Mouse (Mus musculus): Measurements from ENCODE around the gene Yars.
A peak's percentile ranks its signal among the peaks of the same experiment; 100 is the strongest.

The Yars gene

DNA sequence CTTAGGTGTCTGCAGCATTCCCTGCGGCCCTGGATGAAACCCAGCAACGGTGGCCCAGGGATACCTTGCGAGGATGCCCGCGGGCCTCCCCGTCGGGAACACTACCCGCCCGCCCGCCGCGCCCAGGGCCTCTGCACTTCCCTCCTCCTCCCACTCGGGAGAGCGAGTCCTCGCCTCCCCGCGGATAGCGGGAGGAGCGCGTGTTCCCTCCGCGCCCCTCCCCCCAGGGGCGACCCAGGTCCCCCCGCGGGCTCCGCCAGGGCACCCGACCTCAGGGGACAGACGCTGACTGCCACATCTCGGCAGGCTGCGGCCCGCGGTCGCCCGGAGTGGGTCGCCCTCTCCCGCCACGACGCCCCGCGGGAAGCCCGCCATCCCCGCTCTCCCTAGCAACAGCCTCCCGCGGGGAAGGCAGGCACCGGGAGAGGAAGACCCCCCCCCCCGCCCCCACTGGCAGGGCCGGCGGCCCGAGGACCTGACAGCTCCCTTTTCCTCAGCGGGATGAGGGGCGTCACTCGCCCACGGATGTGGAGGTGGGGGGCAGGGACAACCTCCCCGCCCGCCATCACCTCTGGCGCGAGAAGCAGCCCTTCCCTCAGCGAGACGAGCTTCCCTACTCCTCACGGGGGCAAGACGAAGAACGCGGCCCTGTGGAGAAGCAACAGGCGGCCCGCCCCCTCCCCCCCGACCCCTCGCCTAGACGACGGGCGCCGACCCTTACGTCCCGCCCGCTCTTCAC lies 588 bp upstream of the Yars start:
- DNase-seq (ENCODE audit: low read depth, low spot score), result peak; percentile 50

- DNase-seq (ENCODE audit: low read depth, low spot score), result no peak
Measured at GRCm38 (mm10) chr4:129190538-129190937, 978 bp downstream of the Yars start.

GRCm38 (mm10) chr4:129191691-129192090 lies 2.1 kb downstream of the Yars start:
- no peak for DNase-seq (ENCODE audit: low read depth, low spot score)

GRCm38 (mm10) chr4:129194280-129194679 lies 4.7 kb downstream of the Yars start:
- no peak for DNase-seq (ENCODE audit: low read depth, low spot score)

DNA sequence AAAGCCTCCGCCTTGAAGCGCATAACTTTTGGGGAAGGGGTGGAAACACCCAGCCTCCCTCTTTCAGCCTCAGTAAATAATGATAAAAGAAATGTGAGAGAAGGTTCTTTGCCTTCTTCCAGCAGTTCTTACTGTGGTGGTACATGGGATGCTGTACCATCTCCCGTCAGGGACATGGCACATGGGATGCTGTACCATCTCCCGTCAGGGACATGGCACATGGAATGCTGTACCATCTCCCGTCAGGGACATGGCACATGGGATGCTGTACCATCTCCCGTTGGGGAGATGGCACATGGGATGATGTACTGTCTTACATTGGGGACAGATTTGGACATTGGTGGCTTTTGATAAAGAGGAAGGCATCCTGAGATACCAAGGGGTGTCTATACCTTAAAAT lies 8.0 kb downstream of the Yars start:
- DNase-seq (ENCODE audit: low read depth, low spot score), result no peak

GRCm38 (mm10) chr4:129204655-129205054 lies 15.1 kb downstream of the Yars start:
- DNase-seq (ENCODE audit: low read depth, low spot score), result no peak

DNA sequence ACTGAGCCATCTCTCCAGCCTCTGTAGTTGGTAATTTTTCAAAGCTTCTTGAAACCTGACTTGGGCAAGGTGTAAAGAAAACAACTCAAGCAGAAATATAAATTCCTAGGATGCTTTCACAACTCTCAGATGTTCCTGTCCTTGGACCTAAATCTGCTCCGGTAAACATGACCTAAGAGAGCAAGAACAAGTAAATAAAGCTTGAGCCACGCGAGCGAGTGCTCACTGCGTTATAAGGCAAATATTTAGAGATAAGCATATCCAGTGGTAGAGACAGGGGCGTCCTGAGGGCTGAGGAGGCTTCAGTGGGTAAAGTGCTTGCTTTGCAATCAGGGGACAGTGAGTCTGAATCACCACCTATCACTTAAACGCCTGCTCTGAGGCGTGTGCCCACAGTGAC lies 17.2 kb downstream of the Yars start:
- DNase-seq (ENCODE audit: low read depth, low spot score), result no peak

DNA sequence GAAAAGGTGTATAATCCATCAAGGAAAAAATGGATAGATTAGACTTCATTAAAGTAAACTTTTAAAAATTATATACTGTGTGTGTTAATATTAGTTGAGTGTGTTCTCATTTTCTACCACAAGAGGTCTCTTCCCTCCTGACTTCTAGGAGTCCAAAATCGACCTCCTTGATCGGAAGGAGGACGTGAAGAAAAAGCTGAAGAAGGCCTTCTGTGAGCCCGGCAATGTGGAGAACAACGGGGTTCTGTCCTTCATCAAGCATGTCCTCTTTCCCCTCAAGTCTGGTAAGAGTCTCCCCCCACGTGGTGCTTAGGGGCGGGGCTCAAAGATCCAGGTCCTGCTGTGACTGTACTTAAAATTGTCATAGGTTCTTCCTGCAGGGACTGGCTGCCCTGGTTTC lies 19.9 kb downstream of the Yars start:
- peak; percentile 49 for DNase-seq (ENCODE audit: low read depth, low spot score)

- DNase-seq (ENCODE audit: low read depth, low spot score), result no peak
Measured at GRCm38 (mm10) chr4:129211461-129211860, 21.9 kb downstream of the Yars start.

GRCm38 (mm10) chr4:129212486-129212885 lies 22.9 kb downstream of the Yars start:
- peak; percentile 25 for DNase-seq (ENCODE audit: low read depth, low spot score)

DNA sequence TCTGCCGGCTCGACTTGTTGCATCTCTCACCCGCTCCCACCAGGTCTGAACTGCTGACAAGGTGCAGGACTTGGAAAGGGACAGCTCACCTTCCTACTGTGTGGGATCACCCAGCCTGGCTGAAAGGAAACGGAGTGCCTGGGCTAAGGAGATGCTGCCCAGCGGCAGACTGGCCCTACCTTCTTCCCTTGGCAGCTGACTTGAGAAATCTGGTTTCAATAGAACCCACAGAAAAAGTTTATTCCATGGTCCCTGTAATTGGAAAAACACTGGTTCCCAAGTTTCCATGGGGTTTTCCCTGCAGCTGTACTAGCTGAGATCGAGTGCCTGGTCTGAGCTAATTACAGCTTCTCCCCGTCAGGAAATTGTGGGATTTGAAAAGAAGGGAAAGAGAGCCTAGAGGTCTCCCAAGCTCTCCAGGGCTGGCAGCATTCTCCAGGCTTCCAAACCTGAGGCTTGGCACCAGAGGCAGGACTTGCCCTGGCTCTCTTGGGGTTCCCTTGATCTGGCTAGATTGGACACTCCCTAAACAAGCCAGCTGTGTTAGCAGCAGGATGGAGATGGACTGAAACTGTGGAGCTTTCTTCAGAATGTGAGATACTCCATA lies 29.1 kb downstream of the Yars start:
- DNase-seq (ENCODE audit: low read depth, low spot score), result no peak

GRCm38 (mm10) chr4:129219198-129219597 lies 29.6 kb downstream of the Yars start:
- no peak for DNase-seq (ENCODE audit: low read depth, low spot score)

- no peak for DNase-seq (ENCODE audit: low read depth, low spot score)
Measured at GRCm38 (mm10) chr4:129220376-129221089, 31.0 kb downstream of the Yars start.

- no peak for DNase-seq (ENCODE audit: low read depth, low spot score)
Measured at GRCm38 (mm10) chr4:129221097-129222010, 31.8 kb downstream of the Yars start.

DNA sequence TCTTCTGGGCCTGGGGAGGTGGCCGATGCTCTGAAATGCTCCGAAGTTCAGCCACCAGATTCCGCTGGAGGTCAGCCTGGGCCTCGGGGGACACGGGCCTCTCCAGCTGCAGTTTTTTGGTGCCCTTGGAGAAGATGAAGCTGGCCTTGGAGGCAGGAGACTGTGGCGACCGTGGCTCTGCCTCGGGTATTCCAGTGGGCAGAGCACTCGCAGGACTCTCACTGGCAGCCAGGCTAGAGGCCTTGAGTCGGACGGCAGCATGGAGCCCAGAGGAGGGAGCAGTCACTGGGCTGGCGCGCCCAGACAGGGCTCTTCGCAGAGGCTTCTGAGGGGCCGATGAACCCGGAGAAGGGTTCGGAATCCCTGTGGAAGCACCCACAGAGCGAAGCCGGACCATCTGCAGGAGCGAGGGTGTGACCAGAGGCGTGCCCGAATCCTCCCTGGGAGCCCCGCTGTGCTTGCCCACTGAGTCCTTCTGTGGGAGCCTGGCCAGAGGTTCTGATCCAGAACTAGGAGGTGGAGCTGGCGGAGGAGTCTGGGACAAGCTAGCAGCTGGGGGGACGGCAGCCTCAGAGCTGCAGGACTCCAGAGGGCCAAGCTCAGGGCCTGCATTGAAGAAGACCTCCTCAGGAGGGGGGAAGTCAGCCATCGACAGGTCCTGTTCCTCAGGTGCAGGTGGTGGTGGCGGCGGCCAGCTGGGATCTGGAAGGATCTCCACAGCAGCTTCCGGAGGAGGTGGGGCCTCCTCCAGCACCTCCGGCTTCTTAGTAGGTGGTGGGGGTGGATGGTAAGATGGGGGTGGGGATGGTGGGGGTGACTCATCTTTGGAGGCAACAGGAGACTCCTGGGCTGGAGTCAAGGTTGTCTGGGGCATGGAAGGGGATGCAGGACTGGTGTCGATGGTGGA lies 32.7 kb downstream of the Yars start:
- DNase-seq (ENCODE audit: low read depth, low spot score), result no peak

- DNase-seq (ENCODE audit: low read depth, low spot score), result peak; percentile 41
Measured at GRCm38 (mm10) chr4:129223421-129224281, 34.1 kb downstream of the Yars start.

DNA sequence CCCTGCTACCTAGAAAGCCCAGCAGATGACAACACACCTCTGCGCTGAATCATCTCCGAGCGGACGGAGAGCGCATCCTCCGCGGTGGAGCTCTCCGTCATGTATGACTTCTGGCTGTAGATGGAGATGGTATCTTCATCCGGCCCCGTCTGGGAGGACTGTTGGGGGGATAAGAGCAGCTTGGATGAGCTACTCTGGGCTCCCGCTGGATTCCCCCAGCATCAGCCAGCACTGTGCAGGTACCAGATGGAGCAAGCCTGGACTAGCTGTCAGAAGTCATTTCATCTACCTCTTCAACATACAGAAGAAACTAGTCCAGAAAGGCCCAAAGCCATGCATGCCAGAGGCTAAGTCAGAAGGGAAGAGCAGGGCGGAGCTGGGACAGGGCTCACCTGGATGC lies 35.8 kb downstream of the Yars start:
- no peak for DNase-seq (ENCODE audit: low read depth, low spot score)

DNA sequence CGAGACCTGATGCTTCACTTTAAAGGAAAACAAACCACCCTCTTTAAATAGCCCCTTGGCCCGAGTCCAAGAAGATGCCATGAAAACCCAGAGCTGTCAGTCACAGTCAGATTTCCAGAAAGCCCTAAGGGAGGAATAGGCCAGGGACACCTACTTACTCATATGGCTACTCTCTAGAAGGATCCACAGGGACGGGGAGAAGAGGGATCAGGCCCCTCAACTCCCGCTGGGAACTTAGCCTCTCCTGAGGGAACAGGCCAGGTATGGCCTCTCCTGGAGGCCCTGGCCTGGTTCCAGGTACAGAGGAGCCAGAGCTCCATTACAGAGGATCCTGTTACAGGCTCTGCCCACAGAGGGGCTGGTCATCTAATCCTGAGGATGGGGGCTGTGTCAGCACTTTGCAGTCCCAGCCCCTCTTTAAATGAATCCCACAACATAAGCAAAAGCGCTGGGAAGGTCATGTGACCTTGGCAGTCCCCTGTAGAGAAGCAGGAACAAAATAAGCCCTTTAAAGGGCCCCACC lies 36.9 kb downstream of the Yars start:
- DNase-seq (ENCODE audit: low read depth, low spot score), result no peak

- no peak for DNase-seq (ENCODE audit: low read depth, low spot score)
Measured at GRCm38 (mm10) chr4:129227170-129227984, 37.8 kb downstream of the Yars start.

Data from mesoderm, embryonic 11.5 days (tissue).